Mouse (Mus musculus) ES-E14 (cell line): ENCODE results near the gene Agap1.

ENCODE experiments used
- CHD2 ChIP-seq: IDR thresholded peaks from 2 replicates; pipeline ENCODE4 v1.6.1; 2014; ENCODE audit warnings: mild to moderate bottlenecking, low read depth, low read length, inconsistent platforms
- MAFK ChIP-seq: IDR thresholded peaks from 2 replicates; pipeline ENCODE4 v1.6.1; 2014; ENCODE audit warnings: mild to moderate bottlenecking, low read depth, low read length, inconsistent platforms; ENCODE audit not compliant: insufficient read depth
- ZC3H11A ChIP-seq: IDR thresholded peaks from 2 replicates; pipeline ENCODE4 v1.6.1; 2012; ENCODE audit warnings: low read depth, mild to moderate bottlenecking, inconsistent platforms, low read length, borderline replicate concordance

DNA sequence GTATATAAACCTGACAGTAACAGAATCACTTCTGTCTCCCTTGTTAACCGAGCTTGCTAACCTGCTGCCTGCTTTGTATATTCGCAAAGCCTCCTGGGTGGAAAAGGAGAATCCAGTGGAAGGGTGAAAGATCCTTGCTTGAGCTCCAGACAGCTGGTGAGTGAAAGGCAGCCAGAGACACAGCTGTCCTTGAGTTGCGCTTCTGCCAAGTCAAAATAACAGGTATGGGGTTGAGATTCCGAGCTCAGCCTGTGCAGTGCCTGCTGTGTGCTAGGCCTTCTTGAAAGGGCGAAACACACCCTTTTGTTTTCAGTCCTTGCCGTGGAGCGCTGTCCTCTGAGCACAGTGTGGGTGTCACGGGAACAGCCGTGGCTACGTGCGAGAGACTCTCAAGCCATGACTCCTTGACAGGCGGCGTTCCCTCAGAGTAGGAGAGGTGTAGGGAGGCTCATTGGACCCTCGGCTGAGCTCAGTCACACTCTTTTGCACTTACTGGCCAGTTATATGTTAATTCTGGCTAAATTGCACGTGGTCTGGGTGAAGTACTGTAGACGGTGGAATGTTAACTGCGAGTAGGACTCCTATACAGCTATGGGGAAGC, 67.4 kb downstream of the Agap1 start:
- no peak for TF ChIP-seq MAFK
- TF ChIP-seq ZC3H11A: no peak
- TF ChIP-seq CHD2: no peak
